Mouse (Mus musculus) heart, postnatal 0 days (tissue): ENCODE results near the gene Gm20219.

ENCODE experiments used
- CTCF ChIP-seq: IDR thresholded peaks from 2 replicates; pipeline ENCODE4 v1.5.1; 2016; ENCODE audit warnings: antibody characterized with exemption, control low read depth, low read depth
- EP300 ChIP-seq: IDR thresholded peaks from 2 replicates; pipeline ENCODE4 v1.6.1; 2016; ENCODE audit warnings: antibody characterized with exemption, low read depth

DNA sequence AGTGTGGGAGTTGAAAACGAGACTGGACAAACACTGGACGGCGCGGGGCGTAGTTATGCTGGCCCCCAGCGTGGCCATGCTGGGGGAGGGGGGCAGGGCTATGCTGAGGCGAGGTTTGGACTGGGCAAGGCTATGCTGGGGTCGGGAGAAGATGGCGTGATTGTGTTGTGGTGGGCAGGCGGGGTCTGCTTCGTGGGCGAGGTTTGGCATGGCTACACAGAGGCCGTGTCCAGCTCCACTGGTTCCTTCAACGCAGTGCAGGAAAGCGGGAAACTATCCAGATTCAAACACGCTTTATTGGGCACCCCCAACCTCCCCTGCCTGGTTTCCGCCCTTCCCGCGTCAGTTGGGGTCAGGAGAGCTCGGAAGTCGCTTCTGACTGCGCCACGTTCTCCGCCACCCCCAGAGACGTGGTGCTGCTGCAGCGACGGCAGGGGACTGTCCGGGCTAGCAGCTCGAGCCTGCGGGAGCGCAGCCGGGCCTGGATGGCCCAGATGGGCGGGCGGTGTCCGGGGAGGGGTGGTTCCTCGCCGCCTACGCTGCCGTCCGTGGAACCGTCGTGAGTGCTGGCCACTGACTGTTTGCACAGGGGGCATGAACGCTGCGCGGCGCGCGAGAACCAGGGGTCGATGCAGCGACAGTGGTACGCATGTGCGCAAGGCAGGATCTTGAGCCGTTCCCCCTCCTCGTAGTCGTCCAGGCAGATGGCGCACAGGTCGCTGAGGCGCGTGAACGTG lies 43.0 kb downstream of the Gm20219 start:
- TF ChIP-seq CTCF, result no peak
- TF ChIP-seq EP300, result no peak
